Mouse (Mus musculus): ENCODE measurements around the gene Palm2.

Gene Palm2

DNA sequence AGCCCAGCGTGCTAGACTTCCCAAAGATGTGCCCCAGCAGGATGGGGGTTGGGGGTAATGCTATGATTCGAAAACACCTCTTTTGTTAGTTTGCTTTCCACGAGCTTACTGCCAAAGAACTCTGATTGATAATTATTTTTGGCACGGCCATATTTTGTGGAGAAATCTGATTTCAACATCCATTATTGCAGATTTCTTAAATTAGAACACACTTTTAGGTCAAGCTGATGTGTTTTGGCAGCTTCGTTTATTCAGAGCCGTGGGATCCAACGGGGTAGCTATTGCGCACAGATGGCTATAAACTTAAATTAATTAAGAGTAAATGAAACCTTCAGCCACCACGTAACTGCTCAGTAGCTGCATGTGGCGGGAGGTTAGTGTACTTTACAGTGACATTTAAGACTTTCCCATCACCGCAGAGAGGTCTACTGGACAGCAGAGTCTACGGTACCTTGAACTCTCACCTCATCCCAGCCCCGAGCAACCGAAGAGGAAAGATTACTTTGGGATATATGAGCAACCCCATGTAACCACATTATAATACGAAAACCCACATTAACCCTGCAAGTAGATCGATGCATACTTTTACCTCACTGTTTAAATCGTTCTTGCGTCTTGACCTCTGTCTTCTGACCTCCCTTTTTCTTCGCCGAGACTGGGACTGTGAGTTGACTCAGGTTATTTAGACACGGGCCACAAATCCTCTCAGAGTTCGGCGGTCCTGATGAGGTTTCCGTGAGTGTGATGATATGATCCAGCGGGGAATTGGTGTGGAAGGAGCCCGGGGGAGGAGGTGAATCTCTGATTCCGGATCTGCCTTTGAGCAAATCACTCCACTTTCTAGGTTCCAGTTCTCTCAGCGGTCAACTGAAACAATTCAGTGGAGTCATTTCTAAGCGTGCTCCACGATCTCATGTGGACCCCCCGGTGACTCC is 80.2 kb downstream of the Palm2 start:
- no peak for DNase-seq

DNA sequence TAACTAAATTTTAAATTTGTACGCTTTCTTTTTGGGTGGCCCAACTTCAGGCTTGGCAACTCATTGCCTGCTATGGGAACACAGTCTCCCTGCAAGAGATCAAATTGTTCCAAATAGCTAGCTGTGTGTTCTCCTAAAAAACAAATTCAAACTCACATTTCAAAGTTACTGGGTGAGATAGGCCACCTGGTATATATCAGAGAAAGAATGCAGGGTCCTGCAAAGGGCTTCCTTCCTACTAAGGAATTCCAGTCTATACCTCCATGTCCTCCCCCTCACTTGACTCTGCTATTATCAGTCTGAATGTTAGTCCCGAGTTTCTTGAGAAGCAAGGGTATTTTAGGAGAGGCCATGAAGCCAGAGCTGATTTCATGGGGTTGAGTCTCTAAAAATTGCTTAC is 81.3 kb downstream of the Palm2 start:
- DNase-seq: no peak

DNA sequence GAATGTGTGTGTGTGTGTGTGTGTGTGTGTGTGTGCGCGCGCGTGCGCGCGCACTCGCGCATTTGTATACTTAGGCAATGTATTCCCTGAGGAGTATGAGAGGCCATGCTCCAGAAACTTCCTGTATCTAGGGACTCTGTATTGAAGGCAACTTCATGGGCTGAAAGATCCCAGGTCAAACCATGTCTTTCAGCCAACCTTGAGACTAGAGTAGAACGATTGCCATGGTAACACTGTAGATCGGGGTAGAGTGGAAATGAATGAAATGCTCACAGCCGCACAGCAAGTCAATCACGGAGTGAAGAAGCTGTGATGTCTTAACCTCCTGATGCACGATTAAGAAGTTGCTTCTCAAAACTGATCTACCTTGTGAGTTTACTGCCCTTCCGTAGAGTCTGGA is 89.4 kb downstream of the Palm2 start:
- DNase-seq: no peak

DNA sequence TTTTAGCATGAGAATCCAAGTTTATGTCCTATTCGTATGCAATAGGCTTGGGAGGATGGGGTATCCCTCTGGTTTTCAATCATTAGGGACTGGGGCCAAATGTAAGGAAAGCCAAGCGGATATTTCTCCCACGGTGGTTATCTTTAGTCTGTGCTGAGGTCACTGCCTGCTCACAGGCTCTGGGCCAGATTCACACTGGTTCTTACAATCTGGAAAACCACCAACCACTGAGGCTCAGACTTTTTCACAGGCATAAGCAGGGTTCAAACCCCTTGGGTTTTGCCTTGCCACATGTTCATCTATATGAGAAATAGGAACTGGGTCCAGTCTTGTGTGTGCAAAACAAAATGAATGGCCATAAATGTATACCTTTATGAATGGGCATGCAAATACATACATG is 90.4 kb downstream of the Palm2 start:
- DNase-seq: no peak

DNA sequence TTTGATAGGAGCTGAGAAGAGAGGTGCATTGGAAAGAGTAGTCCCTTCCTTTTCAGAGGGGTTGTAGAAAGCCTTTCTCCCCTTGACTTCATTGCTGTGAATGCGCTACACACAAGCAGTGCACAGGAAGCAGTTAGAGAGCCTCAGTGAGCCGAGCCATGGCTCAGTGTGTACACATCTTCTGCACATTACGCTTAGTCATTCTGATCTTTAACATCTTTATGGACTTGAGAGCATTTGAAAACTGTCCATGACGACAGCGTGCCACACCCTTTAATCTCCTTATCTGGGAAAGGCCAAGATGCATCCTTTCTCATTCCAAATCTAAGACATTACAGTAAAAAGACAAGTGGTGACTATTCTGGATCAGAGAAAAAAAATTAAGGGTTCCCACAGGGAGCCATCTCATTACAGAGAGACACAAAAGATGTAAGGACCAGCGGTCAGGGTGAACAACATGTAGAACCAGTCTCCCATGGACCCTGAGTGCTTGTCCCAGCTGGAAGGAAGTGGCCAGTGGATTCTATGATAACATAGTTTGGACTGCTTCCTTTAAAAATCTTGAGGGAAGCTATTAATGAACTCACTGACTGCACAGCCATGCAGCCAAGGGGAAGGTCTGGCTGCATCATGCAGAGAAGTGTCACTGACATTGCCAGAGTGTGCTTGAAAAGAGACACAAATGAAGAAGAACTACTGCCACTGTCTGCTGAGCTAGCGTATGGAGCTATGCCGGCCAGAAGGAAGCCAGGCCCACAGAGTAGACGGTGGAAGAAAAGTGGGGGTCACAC is 91.4 kb downstream of the Palm2 start:
- no peak for DNase-seq

DNA sequence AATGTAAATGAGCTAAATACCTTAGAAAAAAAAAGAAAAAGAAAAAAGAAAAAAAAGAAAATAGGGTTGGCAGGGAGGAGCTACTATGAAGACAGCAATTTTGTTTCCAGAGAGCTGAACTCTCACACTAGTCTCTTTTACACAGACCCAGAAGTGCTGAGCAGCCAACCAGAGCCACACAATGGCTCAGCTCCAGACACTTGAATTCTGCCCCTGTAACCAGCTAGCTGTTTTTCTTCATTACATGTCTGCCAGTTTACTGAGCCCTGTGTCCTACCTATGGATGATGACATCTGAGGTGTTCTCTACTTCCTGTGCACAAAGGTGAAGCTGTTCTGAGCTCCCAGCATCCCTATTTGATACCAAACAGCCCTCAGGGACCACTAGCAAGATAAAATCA is 94.2 kb downstream of the Palm2 start:
- DNase-seq: no peak

DNA sequence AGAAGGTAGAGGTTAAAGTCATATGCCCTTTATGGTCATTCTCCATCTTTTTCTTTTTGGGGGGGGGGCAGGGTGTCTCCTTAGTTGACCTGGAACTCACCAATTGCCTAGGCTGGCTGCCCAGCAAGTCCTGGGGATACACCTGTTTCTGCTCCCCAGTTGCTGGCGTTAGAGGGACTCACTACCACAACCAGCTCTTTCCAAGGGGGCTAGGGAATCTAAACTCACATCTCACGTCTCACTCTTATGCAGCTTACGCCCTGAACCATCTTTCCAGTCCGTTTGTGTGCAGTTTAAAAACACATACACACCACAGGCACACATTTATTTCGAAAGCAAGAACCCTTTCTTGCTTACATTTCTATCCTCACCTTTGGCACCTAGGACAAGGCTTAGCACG is 99.6 kb downstream of the Palm2 start:
- DNase-seq: no peak

DNA sequence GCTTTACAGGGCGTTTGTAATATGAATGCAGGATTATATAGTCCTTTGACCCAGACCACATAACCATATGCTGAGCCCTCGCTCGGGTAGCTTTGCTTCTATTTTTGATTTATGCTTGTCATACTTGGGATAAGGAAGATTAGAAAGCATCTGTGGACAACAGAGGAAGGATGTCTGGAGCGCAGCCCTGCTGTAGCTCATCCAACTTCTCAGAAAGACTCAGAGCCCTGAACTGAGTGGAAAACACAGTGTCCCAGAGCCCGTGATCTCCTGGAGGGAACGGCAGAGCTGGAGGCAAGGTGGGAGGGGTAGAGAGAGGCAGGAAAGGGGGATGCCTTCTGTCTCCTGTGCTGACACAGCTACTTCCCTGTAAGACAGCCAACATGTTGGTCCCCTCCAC is 100.2 kb downstream of the Palm2 start:
- no peak for DNase-seq

DNA sequence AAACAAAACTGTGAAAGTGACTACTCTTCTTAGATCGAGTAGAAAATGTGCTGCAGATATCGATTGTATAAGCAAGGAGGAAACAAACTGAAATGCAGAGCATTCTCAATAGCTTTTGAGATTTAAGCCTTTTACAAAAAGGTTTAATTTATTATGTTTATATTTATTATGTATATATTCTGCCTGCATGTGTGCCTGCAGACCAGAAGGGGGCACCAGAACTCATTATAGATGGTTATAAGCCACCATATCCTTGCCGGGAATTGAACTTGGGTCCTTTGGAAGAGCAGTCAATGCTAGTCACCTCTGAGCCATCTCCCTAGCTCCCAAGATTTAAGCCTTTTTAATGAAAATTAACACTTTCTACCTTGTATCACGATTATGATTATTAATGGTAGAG is 101.0 kb downstream of the Palm2 start:
- DNase-seq: no peak

DNA sequence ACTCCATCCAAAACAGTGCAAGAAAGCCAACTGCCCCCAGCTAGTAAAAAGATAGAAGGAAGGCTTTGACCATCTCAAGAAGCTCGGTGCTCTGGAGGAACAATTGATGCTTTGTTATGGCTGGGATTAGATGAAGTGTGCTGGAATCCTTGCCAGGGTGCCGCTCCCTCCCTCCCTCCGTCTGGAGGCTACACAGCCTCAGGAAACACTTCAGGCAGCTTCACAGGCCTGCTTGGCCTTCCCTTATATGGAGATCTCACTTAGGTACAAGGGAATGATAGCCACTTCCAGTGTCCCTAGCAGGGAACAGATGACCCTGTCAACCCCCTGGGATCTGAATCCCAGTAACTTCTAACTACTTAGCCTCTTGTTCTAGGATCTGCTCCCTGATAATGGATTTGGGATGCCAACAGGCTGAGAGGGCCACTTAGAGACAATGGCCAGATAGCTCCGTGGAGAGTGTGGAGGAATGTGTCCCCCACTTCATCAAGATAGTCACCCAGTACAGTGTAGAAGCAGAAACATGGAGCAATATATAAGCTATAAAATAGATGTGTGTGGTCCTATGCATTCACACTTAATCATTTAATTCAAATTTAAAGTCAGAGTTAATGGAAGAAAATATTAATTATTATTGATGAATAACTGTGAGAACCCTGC is 104.1 kb downstream of the Palm2 start:
- no peak for DNase-seq

DNA sequence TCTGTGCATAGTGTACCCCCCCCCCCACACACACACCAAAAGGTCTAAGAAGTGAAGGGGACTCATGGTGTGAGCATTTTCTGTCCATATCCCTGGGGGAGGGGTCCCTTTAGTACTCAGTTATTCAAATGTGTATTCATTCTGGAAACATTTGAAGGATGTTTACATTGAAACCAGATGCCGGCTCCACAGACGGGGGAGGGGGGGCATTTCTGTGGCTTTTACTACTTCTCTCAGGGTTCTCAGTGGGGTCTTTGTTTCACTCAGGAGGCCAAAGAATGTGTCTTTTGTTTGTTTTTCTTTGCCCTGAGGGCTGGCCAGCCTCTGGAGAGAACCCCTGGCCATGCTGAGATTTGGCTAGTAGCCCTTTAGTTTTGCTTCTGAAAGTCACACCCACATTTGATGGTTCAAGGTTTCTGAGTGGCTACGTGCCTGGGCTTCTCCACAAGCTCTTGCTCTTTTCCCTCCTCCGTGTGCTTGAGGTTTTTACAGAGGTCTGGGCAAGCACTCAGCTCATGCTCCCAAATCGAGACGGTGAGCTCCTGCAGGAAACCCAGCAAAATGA is 109.7 kb downstream of the Palm2 start:
- DNase-seq: no peak

DNA sequence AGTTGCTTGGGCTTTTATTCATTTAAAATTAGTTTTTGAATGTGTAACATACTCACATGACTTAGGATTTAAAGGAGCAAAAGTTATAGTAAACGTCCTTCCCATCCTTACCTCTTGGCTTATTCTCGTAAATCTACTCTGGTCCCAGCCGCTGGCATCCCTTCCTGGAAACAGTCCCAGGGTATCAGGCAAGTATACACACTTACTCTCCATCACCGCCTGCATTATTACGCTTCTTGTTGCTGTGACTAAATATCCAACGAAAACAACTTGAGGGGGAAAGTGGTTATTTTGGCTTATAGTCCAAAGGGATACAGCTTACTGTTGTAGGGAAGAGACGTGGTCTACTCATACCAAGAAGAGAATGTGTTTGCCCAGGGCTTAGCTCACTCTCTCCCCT is 113.7 kb downstream of the Palm2 start:
- DNase-seq: no peak

DNA sequence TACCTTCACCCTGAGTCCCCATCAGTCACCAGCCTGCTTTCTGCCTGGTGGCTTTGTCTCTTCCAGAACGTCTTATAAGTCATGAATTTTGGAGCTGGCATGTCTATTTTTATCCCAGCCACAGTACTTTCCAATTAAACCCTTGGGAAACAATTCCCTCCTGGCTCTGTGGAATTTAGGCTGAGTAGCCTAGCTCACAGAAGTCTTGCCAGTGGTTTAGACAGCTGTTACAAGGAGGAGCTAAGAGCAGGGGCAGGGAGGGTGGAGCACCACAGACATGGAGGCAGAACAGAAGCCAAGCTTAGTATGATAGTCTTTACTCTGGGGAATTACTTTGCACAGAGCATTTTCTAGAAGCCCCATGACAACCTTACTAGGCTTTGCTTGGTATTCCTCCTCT is 116.2 kb downstream of the Palm2 start:
- no peak for DNase-seq

DNA sequence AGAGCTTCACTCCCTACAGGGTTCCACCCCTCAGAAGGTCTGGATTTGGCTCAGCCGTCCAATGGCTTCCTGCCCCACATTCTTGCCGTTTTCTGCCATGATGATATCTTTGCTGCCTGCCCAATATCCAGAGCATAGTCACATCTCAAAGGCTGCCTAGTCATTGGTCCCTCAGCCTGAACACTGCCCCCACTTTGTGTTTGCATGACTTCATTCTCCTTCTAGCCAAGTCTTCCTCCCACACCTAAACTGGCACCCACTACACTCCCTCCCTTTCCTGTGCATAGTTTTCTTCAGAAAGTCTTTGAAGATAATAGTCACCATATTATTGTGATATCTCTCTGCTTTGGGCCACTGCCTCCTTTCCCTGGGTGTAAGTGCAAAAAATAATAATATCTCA is 123.1 kb downstream of the Palm2 start:
- peak; percentile 25 for DNase-seq

DNA sequence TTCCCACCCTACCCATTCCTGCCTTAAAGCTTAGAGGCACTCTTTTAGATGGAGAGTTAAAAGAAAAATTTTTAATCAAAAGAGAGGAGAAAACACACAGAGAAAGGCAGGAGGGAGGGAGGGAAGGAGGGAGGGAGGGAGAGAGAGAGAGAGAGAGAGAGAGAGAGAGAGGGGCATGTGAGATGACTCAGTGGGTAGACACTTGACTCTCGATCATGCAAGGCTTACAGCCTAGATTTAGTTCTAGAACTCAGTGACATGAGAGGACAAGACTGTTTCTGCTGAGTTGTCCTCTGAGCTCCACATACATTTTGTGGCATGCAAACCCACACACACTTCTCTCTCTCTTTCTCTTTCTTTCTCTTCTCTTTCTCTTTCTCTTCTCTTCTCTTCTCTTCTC is 125.4 kb downstream of the Palm2 start:
- DNase-seq: no peak

DNA sequence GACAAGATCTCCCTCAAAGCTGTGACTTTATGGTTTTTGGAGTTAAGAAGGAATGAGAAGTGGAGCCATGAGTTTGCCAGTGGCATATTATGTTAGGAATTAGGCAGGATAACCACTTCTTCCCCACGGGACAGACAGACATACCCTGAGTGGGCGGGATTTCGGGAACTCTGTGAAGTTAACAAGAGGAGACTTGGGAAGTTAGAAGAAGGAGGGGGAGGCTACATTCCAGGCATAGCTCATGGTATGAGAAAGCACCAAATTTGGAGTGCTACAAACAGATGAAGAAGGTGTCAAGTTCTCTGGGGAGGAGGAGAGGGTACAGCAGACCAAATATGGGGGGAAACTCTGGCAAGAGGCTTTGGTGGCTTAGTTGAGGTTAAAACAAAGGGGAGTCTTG is 126.0 kb downstream of the Palm2 start:
- DNase-seq: no peak

DNA sequence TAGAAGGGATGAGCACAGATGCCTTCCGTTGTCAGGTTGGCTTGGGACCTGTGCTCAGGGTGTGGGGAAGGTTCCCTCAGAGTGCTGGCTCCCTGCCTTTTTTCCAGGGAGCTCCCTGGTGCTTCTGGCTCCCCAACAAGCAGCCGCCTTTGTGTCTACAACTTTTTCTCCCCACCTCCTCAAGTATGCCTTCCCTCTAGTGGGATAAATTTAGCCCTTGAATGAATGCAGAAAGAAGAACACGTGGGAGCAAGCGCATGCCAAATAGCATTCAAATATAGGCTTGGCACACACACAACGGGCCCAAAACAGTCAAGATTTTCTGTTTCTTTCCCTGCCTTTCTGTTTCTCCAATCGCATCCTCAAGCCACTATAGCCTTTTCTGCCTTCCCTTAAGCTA is 127.0 kb downstream of the Palm2 start:
- DNase-seq: peak; percentile 57

DNA sequence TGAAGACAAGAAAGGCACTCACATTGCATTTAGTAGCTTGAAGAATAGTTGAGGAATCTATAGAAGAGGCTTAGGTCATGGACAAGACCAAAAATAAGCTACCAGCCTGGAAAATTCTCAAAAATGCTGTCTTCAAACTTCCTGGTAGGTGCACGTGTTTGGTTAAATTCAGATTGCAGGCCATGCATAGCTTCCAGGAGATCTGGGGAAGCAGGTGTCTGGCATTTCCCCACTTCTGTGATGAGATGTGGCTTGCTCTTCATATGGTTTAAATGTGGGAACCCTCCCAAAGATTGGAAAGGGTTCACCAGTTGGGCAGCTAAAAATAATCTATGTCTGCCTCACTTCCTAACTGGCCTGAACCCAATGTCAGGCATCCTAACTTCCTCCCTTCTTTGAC is 131.2 kb downstream of the Palm2 start:
- no peak for DNase-seq

DNA sequence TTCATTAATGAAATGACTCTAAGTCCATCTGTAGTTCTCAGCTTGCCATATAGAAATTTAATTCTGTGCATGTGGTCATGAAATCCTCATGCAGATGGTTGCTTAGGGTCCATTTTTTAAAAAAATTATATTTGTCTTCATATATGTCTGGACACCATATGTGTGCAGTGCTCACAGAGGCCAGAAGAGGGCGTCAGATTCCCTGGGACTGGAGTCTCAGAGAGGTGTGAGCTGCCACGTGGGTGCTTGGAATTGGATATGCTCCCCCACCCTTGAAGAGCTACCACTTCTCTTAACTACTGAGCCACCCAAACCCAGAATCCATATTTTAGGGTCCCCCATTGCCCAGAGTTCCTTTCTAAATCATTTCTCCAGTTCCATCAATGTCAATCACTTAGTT is 131.8 kb downstream of the Palm2 start:
- no peak for DNase-seq

DNA sequence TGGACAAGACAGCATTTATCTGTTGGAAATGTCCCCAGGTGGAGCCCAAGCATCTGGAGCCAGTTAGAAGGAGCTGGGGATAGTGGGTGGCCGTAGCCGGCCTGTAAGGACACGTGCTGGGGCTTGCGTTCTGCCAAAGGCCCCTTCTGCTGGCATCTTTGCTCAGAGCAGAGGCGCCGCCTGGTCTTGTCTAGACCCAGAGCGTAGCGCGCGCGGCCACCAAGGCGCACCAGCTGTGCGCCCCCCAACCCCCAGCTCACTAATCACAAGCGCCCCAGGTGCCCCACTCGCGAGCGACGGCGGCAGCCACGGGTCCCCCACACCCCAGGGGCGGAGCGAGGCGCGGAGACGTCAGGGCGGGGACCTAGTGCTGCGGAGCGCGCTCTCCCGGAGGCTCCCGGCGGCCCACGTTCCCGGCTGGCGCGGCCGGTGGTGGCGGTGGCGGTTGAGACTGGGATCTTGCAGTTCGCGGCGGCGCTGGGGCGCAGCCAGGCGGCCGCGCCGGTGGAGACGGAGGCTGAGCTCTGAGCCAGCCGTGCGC is 133.7 kb downstream of the Palm2 start, which contains the start of gene Pakap:
Gene Pakap, plus strand, starts transcription at position 514 of the 541 bp plus-strand sequence.
- peak; percentile 78 for DNase-seq

DNA sequence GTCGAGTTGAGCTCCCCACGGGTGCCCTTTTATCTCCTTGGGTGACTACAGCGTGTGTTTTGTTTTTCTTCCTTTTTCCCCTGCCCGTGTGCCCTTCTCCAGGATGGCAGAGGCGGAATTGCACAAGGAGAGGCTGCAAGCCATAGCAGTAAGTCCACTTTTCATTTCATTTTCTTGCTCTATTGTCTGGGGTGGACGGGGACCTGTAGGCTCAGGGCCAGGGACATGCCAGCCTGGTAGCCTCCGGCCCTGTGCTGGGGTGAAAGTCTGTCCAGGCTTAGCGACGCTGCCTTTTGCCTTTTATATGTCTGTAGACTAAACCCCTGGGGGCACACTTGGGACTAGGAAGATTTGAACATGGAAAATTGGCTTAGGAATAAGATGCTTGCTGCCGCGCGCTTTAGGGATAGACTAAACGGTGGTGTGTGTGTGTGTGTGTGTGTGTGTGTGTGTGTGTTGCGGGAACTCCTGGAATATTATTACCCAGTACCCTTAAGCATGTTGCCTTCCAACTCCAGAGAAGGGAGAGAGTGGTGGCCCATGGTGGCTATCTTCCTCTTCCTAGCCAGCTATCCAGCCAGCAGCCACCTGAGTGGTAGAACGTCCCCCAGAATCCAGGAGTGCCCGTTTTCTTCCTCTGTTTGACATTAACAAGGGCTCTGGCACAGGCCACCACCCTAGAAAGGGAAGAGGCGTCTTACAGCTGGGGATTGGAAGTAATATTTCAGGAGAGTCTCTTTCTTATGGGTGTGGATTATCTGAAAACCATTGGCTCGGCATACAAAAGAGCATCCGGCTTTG is 134.4 kb downstream of the Palm2 start:
- DNase-seq: no peak

DNA sequence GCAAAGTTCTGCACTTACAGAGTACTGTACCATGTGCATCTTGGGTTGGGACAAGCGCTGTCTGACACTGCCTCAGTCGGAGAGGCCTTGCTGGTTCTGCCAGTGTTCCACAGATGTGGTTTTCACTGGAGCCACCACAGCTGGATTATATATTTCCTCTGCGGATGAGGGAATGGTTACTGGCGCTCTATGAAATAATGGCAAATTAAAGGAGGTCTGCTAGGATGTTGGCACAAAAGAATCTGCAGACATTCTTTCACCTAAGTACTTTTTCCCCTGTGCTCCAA is 135.0 kb downstream of the Palm2 start:
- no peak for DNase-seq

All from right cerebral cortex, postnatal 25 days (tissue).